Mouse (Mus musculus): ENCODE results near the gene Slc6a1.
"Not testable (repeated sequence)": the region's sequence is repeated elsewhere in the genome, so short reads cannot be mapped to it uniquely, and the experiment has no call there.

Gene Slc6a1

DNA sequence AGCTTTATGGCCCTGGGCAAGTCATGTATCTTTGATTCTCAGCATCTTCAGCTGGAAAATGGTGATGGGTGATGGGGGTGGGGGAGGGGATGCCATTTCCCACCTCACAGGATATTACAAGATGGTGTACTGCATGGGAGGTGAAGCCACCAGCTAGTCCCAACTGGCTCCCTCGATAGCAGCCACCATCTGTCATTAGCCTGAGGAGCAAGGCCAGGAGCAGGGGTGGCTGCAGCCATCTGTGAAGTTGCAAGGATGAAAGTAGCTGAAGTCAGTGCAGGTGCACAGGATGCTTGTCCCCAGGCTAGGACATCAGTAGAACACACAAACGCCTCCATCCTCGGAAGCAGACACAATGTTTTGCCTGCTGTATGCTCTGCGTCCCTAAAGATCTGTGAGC lies 8.5 kb downstream of the Slc6a1 start:
- no peak for DNase-seq

DNA sequence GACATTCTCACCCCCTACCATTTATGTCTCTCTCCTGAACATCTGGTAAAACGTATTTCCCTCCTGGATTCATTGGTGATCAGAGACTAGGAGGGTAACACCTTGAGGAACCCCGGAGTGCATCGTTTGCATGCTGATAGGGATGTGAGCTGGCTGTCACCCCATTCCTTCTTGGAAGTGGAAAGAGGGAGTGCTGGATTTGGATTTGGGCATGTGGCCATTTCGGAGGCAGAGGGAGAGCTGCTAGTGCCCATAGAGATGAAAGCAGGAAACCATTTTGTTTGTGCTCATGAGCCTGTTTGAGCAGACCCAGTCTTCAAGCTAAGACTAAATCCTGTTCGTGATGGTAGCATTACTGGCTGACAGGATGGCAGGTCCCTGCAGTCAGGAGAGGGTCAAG lies 9.0 kb downstream of the Slc6a1 start:
- no peak for DNase-seq

DNA sequence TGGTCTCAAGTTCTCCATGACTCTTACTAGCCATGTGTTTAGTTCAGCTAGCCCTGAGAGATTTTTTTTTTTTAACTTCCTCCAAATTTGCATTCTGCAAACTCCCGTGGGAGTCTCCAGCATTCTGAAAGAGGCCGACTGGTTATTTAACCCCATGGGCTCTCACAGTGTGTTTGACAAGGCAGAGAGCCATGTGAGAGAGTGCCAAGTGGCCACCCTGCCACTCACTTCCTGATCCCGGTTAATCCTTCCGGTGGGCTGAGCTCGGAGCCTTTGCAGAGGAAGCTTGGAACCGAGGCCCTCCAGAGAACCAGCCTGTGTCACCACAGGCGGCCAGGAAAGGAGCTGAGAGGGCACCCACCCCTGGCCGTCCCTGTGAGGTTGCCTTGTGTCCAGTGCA lies 11.1 kb downstream of the Slc6a1 start:
- no peak for DNase-seq

DNA sequence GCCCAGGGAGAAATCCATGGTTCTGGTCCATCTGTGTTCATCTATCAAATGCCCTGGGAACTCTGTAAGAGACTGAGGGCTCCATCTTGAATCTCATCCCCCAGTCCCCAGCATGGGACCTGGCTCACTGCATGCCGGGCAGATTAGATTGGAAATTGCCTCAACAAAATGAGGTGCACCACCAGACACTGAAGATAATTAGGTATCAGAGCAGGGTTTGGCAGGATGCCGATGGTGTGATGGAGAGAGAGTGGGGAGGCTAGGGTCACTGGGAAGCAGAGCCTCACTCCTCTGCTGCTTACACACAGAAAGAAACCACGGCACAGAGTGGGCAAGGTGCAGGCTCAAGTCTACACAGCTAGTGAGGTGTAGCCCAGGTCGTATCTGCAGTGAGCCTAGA lies 12.7 kb downstream of the Slc6a1 start:
- DNase-seq, result no peak

DNA sequence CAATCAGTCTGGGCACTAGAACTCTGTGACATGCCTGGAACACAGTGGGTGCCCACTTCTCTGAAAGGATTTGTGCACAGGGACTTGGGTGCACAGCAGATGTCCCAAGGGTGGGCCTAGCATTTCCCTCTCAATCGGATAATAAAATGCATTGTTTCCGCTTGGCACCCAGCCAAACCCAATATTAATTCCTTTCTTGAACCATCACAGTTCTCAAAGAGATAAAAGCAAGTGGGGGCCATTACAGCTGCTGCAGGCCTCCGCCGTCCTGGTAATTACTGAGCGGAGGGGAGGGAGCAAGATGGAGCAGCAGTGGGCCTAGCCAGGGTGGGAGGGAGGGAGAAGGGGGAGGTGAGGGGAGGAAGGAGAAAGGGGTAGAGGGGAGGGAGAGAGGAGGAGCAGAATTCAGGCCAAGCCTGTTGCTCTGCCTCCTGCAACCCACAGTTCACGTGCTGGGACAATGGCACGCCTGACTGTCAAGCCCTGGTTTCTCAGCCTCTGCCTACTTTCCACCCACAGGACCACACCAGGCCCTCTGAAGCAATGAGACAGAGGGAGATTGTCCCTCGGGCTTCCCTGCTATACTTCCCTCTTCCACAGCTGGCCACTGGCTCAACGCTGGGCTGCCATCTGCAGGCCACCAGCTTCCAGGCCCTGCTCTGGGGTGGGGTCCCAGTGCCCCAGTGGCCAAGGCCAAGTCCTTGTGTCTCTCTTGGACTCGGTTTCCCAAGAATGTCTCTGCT lies 15.0 kb downstream of the Slc6a1 start:
- no peak for DNase-seq

DNA sequence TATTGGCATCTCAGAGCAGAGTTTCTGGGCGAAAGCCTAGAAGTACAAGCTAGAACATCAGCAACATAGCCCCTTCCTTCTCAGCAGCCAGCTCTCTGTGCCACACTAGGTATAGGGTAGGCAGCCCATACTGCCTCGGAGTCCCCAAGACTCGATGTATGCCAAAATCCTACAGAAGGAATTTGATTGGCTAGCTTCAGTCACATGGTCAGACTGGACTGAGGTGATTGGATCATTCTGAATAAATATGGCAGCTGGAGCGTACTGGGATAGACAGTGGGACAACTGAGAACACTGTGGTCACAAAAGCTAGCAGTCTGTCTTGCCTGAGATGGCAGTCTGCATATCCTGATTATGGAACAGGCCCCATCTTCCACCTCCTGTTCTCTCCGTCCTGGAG lies 17.3 kb downstream of the Slc6a1 start:
- no peak for DNase-seq

DNA sequence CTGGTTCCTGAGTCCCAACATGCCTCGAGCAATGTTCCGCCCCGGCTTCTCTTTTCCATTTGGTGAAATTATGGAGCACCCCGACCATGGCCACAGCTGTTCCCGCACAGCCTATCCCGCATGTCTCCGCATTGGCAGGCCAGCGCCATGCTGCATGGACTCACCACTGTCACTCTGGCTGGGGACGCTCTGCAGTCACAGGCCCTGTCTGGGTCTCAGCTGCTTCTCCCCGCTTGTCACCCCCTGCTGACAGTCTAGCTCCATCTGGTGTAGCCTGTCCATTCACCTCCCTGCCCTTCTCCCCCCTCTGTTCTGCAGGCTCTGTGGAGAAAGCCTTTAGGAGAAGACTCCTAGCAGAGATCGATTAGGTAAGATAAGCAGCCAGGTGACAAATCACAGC lies 18.3 kb downstream of the Slc6a1 start:
- no peak for DNase-seq

DNA sequence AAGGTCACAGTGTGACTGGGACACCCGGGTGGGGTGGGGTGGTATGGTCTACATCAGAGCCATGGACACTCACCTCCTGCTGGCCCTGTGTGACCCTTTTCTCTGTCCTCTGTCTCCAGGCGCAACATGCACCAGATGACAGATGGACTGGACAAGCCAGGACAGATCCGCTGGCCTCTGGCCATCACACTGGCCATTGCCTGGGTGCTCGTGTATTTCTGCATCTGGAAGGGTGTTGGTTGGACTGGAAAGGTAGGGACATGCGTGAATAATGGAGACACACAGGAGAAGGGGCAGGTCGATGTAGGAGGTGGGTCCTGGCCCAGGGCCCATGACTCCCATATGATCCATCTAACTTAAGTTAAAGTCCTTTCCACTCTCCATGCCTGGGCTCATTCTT lies 22.2 kb downstream of the Slc6a1 start:
- no peak for DNase-seq

DNA sequence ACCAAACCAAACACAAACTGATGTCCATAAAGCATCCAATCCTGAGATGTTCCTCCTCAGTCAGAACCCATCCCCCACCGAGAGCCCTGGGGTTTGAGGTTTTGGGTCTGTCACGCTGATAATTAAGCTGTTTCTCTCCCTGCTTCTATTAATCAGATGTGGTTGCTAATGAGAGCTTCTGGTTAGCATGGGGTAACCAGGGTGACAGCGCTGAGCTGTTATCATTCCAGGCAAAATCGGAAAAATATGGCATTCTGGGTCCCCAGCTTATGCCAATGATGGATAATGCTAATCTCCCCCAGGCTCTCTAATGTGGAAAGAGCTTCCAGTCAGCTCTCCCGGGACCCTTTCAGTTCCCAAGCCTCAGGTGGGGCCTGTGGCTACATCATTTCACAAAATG lies 38.1 kb downstream of the Slc6a1 start:
- DNase-seq, result no peak

DNA sequence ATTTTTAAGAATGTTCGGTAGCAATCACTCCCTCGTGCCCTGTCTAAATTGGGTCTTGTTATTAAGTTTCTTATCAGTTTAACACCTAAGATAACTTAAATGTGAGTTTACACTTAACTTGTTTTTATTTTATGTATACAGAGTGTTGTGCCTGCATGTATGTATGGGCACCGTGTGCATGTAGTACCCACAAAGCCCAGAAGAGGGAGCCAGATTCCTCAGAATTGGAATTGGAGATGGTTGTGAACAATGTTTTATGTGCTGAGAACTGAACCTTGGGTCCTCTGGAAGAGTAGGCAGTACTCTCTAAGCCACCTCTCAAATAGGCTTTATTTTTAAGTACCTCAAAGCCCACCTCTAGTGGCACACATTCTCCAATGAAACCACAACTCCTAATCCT lies 38.7 kb downstream of the Slc6a1 start:
- no peak for DNase-seq

DNA sequence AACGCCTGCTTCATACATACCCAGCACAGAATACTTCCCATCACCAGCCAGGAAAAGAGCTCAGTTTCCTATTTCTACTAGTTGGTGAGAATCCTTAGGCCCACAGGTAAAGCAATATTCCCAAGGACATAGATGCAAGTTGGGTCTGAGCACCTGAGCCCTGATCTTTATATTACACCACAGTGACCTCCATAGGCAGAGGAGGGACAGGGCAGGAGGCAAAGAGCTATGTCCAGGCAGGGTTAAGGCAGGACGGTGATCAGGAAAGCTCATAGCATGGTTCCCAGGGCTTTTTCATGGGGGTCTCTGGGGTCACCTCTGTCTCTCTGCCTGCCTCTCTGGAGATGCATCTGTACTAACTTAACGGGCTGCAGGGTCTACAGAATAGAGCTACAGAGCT lies 40.5 kb downstream of the Slc6a1 start:
- no peak for DNase-seq

DNA sequence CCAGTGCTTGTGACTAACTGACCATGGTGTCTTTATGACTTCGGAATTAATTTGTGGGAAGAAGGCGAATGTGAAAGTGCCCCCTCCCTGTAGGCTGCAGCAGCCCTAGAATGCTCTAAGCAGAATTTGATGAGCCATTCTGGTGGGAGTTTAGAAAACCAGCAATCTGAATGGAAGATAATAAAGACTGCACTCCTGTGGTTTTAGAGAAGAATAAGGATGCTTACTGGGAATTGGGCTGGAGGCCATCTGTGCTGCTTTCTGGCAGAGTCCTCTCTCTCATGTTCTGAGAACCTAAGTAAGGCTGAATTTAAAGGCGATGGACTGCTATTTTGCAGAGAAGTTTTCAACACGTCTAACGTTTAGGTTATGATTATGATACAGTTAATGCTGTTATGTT lies 42.4 kb downstream of the Slc6a1 start:
- no peak for DNase-seq

DNA sequence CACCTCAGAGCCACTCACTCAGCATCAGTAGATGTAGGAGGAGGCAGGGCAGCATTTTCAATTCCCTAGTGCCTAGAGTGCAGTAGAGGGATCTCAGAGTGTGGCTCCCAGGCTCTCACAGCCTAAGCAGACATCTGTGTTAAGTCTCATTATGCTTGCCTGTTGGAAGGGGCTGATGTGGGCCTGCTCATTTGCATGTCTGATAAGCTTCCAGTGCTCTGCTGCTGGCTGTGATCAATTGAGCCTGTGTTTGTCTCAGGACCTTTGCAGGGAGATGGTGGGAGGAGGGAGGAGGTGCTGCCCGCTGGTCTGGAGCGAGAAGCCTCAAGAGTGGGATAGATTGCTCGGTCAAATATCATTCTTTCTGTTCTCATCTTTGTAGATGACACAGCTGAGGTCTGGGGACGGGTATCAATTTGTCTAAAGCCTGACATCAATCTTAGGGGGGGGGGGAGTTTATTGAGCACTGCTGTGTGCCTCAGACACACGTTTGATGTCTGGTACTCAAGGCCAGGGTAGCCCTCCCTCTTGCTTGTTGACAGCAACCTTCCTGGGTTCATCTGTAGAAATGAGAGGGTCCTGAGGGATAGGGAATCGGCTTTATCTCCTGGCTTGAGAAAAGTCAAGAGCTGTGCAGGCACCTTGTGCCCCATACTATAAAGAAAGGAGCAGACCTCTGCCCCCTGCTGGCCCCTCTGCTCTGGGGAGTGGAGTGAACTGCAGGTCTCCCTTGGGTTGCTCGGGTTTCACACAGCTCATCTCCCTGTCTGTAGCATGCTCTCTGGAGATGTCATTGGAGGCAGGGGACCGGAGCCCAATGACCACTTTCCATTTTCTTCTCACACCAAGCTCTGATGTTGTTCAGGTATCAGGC lies 47.4 kb downstream of the Slc6a1 start:
- peak; percentile 20 for DNase-seq

DNA sequence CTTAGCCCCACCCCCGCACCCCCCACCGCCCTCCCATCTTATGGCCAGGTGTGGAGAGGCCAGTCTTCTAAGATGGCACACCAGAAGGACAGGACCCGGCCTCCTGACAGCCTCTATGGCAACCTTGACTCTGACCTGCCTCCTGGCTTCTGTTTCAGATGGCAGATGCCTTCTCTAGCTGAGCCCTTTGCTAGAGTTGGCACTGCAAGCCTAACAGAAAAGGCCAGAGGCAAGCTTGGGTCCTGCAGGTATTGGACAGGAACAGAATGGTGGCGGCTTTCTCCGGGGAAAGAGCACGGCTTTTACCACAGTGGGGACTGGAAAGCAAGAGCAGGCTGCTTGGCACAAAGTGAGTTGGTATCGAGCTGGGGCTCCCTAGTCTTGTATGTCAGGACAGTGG lies 49.5 kb downstream of the Slc6a1 start:
- DNase-seq, result no peak

DNA sequence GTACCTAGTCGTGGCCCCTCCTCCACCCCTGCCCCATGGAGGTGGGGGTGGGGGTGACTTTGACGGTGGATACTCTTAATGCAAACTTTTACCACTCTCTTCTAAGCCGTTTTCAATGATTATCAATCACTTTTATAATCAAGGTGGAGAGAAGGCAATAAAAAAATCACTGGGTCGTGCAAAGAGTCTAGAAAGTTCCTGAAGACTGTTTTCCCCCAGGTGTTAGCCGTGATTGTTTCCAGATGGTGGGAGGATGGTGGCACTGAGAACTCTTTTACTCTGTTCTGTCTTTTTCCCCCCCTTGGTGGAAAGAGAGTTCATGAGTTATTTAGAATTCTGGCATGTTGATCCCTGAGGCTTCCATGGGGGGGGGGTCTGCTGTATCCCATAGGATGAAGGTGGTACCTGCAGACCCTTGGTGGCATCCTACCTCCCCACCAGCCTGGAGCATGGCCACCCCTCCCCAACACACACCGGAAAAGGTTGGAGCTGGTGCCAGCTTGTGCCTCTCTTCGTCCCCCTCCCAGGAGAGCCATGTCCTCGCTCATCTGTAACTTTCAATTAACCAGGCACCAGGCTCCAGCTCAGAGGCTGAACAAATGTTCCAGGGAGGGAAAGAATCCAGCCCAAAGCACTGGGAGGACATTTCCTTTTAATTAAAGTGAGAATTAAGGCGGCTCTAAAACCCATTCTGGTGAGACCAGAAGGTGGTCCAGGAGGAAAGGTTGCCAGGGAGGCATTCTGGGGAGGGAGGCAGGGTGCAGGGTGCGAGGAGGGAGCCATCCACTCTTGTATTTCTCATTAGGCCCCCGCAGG lies 53.9 kb downstream of the Slc6a1 start:
- no peak for DNase-seq

DNA sequence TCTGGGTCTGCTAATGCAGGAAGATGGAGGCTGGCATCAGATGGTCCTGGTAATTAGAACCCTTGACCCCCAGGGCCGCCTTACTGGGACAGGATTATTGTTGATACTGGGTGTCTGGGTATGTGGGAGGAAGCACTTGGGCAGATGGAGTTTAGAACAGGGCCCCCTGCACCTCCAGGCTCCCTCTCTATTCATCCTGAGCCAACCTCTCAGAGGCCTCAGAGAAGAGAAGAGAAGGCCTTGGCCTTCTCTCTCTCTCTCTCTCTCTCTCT lies 54.4 kb downstream of the Slc6a1 start:
- no peak for DNase-seq

DNA sequence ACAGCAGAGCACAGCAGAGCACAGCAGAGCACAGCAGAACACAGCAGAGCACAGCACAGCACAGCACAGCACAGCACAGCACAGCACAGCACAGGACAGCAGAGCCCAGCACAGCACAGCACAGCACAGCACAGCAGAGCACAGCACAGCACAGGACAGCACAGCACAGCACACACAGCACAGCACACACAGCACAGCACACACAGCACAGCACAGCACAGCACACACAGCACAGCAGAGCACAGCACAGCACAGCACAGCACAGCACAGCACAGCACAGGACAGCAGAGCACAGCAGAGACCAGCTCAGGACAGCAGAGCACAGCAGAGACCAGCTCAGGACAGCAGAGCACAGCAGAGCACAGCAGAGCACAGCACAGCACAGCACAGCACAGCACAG lies 58.9 kb downstream of the Slc6a1 start:
- not testable (repeated sequence) for DNase-seq

DNA sequence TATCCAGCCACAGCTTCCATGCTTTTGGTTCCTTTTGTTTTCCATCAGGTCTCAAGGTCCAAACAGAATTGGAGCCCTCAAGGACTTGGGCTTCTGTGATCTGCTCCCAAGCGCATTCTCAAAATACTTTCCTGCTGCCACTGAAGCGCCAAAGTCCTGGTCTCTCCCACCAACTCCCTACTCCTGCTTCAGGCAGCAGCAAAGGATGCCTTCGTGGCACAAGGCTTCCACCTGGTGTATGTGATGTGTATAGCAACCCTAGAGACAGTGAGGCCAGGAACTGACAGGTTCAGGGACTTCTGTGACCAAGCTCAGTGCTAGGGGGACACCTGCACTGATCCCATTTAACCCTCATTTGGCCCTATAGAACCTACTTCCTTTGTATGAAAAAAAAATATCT lies 61.3 kb downstream of the Slc6a1 start:
- DNase-seq, result peak; percentile 24

DNA sequence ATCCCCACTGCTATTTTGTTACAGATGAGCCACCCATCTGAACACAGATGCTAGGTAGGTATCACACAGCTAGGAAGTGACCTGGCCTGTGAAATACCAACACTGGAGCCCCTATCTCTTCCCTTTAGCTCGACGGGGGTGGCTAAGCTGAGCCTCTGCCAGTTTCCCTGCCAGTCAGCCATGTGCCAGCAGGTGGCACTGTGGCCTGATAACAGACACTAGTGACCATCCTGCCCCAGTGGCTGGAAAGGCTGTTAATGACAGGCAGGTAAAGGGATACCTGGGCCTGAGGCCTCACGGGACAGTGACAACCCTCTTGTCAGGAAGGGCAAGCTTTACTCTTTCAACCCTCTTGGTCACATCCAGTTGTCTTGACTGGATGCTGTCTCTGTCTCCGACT lies 62.7 kb downstream of the Slc6a1 start:
- DNase-seq, result peak; percentile 42

DNA sequence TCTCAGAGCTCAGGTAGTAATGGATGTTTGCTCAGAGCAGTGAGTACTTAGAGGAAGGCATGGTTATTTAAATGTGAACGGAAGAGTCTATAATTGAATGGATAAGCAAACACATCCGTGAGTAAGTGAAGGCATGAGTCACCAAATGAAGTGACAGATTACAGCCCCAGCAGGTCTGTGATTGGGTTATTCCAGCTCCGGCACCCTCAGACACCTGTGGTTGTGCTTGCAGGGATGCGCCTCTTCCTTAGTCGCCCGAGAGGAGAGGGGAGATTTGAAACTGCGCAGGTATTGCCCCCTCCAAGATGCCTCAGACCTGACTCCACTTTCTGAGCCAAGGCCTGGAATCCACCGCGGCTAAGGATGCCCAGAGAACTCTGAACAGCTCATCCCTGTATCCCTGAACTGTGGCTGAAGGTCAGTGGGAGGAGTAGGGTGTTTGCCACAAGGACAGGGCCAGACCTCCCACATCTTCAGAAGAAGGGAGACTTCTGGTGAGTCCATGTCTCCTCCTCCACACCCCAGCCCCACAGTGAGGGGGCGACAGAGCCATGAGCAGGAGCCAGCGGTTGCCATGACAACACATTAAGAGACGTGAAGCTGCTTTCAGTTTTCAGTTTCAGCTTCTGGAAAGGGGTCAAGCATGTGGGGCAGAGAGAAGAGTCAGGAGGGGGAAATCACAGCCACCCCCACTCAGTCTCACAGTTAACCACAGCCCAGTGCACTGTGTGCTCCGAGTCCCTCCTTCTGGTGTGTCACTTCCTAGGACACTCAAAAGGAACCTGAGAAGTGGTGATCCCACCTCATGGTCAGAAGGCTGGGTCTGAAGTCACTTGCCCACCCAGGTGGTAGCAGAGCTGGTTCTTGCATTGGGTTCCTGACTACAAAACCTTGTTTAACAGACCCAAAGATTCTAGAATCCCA lies 65.7 kb downstream of the Slc6a1 start:
- DNase-seq, result no peak

DNA sequence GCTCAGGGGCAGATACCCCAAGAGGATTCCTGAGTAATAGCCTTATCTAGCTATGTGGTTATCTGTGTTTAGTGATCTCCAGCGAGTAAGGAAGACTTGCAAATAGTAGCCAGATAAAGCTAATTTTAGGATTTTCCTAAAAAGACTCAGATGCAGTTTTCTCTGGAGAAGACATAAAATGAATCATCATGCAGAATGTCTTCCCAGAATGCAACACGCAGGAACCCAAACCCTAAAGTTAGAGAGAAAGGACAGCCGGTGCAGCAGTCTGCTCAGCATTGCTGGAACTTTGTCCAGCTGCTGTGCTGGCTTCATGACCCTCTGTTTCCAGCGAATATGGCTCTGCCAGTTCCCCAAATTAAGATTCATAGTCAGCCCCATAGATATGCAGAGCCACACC lies 72.2 kb downstream of the Slc6a1 start:
- DNase-seq, result no peak

DNA sequence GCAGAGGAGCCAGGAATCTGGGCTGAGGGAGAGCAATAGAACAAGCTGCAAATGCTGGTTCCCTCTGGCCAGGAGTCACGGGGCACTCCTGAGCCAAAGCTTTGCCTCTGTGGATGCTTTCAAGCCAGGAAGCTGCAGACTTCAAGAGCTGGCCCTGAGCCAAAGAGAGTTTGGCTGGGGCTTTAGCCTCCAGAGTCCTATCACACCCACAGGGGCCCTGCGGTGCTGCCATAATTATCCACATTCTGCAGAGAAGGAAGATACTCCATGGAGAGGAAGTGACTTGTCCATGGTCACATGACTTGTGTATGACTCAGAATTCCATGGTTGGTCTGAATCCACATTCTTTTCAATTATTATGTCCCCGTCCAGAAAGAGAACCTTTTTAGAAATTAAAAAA lies 75.7 kb downstream of the Slc6a1 start:
- DNase-seq, result no peak

DNA sequence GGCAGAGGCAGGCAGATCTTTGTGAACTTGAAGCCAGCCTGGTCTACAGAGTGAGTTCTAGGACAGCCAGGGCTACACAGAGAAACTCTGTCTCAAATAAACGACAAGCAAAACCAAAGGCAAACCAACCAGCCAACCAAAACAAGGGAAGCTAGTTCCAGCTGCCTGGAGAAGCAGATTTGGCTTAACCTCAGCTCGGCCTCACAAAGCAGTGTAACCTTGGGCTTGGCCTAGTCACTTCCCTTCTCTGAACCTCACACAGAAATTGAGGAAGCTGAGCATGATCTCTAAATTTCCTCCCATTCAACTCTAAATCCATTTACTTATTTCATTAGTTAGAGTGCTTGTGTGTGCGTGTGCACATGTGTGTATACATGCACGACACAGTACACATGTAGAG lies 79.9 kb downstream of the Slc6a1 start:
- DNase-seq, result no peak
